Mouse (Mus musculus): ENCODE data around the gene Ccdc157.

The Ccdc157 gene

DNA sequence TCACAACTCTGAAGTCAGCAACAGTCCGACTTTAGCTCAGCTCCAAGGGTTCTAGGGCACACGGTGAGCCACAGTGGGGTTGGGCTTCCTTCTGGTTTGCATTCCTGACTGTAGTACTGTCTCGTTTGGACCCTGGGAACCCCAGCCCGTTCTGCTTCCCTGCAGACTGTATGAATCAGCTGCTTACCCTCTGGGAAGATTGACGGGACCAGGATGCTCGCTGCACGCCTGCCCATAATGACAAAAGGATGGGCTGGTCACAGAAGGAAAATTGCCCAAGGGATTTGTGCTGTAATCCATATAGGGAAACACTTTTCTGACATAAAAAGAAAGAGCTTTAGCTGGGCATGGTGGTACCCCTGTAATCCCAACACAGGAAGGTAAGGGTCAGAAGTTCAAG lies 61.3 kb downstream of the Ccdc157 start:
- DNase-seq (ENCODE audit: low spot score), result no peak

DNA sequence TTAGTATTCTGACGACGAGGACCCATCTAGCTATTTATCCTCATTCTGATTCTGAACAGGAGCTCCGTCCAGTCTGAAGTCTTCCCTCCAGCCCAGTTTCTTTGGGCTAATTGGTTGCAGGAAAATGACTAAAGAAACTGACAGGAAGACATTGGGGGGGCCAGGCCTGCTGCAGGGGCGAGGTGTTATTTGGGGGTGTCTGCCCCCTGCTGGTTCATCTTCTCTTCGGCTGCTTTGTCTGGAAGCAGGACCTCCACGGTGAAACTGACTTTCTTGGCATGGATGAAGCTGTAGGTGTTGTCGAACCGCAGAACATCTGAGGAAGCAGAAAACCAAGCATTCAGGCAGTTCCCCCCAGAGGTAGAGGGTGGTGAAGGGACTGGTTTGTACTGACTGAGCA lies 62.0 kb downstream of the Ccdc157 start:
- no peak for DNase-seq (ENCODE audit: low spot score)

DNA sequence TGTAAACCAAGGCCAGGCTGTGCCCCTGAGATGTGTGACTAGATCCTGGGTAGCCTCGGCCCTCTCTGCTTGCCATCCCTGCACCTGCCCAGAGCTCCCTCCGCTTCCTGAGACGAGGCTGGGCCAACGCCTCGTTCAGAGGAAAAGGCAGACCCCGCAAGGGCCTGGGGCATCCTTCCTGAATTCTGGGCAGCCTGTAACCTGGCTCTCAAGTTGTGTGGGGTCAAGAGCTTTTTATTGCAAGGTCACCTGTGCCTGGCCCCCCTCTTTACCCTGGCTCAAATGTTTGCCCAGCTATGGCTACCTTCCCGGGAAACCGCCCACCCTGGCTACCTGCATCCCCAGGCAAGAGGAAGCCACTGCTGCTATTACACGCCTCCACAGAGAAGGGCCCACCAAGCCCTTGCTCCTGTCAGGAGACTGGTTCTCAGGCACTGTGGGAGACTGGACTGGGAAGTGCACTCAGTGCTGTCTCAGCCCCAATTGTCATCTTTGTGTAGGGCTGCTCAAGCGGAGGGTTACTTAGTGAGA lies 62.9 kb downstream of the Ccdc157 start:
- DNase-seq (ENCODE audit: low spot score), result peak; percentile 39

DNA sequence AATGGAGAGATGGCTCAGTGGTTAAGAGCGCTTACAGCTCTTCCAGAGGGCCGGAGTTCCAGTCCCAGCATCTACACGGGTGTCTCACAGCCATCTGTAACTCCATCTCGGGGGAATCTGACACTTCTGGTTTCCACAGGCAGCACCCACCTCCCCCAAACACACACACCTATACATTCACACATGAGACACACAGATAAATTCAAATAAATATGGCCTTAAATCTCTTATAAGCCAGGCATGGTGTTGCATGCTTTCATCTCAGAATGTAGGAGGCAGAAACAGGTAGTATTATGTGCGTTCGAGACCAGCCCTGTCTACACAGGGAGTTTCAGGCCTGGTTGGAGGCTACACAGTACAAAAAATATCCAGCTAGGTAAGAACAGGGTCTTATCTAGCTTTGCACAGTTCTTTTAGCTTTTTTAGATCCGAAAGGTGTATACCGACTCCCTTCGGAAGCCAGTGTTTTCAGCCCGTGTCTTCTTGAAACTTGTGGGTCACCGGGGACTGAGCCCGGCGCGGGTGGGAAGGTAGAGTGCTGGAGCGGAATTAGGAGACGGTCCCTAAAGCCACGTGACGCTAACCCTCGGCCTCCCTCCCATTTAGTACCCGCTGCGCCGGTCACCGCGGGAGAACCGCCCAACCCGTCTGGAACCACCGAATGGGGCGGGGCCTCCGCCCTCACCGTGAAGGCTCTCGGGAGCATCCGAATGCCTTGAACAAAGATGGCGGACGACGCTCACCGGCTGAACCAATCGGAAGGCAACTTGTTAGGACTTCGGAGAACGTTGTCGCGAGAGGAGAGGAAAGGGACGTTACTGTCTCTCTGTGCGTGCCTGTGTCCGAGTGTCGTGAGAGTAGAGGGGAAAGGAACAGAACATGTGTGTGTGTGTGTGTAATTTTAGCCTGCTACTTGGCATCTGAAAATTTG lies 63.8 kb downstream of the Ccdc157 start:
- DNase-seq (ENCODE audit: low spot score), result peak; percentile 98

DNA sequence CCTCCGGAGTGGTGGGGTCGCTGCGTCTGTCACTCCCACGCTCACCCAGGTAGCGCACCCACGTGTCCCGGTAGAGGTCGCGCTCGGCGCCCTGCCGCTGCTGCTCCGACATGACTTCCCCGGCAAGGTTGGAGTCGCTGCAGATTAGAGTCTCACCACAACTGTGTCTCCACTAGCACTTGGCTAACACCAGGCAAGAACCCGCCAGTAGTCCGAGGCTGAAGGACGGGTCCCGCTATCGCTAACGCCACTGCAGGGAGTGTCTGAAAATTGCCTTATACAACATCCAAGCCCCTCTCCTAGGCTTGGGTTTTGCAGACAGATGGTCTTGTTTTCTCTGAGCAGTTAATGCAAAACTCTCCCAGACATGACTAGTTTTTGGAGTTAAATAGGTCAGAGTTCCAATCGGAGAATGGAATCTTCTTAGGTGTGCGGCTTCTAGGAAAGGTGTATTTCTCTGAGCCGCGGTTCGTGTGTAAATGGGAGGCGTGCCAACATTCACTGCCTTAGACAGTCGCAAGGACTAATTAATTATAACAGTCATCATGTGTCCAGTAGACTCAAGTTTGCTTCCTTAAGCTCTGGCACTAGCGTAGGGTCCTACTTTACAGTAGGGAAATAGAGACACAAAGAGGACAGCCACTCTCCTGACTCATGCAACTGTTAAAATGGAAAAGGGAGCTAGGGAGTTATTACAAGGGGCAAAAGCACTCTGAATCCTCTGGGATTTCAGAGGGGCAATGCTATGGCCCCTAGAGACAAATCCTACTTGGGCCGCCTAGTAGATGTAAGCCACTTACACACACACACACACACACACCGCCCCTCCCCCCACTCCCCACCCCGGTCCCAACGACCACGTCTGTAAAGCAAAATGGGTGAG lies 64.7 kb downstream of the Ccdc157 start, which contains the start of gene Mtfp1:
Gene Mtfp1, minus strand, starts transcription at position 275 of the 883 bp plus-strand sequence.
- peak; percentile 78 for DNase-seq (ENCODE audit: low spot score)

DNA sequence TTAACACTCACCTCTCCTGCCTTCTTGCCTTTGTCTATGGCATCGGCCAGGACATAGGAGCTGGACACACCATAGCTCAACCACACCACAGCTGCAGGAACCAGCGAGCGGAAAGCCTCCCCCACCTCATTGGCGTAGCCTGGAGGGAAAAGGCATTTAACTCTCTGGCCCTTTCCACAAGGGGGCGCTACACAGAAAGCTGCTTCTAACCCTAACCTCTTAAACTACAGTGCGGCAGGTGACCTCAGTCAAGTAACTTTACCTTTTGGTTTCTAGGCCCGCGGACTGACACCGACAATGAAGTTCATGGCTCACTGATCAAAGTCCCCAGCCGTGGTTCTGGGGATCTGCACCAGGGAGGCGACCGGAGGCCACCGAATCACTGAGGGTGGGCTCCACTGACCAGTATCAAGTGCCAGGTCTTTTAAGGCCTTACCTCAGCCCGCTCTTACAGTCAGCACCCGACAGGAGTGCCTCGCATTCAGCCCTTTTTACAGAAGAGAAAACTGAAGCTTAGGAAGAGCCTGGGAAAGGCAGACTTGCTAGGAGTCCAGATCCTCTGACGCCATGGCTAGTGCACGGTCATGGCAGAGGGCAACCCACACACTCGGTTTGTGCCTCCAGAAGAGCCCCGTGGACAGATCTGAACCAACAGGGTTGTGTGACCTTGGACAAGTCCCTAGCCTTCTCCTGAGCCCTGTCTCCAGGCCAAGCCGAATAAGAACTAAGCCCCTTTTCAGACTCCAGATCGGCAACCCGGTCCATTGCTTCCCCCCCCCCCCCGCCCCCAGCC lies 65.5 kb downstream of the Ccdc157 start:
- DNase-seq (ENCODE audit: low spot score), result peak; percentile 73

DNA sequence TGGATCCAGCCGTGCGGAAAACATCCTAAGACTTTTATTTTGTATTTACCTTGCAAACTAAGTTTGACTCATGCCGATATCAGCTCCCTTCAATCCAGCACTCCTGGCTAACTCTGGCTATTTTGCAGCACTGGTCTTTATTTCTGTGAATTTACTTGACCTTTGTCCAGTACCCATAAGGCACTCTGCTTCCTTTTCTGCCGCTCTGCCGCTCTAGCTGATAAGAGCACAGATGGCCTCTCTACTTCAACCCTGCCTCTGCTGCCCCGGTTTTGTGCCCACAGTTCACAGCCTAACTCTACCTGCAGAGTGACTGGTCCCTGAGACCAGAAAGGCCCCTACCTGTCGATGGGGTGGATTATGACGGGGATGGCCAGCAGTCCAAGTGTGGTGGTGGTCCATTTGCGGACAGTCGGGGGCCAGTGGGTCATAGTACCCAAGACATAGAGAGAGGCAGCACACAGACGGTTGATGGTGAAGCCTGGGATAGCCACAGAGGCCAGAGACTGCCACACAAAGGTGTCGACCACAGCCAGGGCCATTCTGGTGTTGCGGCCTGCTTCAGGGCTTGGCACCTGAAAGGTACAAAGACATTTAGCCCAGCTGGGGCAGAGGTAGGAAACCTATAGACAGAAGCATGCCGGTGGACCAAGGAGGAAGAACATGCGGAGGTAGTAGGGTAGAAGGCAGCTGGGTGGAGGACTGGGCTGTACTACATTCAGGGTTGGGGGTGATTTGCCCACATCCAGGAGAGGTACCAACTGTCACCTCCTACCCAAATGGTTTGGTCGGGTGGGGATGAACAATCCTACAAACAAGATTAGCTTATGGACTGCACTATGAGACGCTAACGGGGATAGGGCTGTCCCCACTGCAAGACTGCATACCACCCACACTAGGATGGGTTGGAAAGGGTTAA lies 66.4 kb downstream of the Ccdc157 start:
- DNase-seq (ENCODE audit: low spot score), result no peak
